Mouse (Mus musculus): ENCODE results near the gene Zbtb8os.

Gene Zbtb8os

GRCm38 (mm10) chr4:129377601-129378390 lies 42.3 kb downstream of the Zbtb8os start, which contains the start of gene Zbtb8a:
Zbtb8a (minus strand) TSS chr4:129378116.
- DNase-seq (ENCODE audit: low spot score) = no peak

- DNase-seq (ENCODE audit: low spot score) = no peak
Observed at GRCm38 (mm10) chr4:129379805-129380204, 44.3 kb downstream of the Zbtb8os start.

- DNase-seq (ENCODE audit: low spot score) = no peak
Observed at GRCm38 (mm10) chr4:129381148-129381547, 45.7 kb downstream of the Zbtb8os start.

DNA sequence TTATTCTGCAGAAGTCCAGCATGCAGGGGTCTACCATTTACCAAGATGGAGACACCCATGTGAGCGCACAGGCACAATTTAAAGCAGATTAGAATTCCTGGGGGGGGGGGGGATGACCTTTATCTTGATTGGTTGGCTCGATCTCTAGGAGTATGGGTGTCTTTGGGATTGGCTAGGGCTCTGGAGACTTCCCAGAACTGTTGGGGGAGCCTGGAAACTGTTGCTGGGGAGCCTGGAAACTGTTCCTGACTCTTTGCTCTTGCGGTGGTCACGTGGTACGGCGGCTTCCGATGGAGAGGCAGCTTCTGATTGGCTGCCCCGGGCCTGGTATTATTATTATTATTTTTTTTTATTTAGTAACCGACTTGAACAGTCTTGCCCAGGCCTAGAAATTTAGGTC lies 46.5 kb downstream of the Zbtb8os start:
- DNase-seq (ENCODE audit: low spot score) = no peak

DNA sequence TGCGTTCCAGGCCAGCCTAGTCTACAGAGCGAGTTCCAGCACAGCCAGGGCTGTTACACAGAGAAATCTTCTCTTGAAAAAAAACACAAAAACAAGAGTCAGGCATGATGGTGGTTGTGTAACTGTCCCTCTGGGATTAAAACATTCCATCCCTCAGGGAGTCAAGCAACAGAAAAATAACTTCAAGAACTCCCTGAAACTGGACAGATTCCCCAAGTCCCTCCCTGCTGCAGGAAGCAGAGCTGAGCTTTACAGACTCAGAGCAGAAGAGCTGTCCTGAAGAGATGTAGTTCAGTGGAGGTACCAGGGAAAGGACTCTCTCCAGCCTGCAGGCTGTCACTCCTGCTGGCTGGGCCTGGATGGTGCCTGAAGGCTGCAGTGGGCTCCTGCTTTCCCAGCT lies 47.0 kb downstream of the Zbtb8os start:
- DNase-seq (ENCODE audit: low spot score) = no peak

GRCm38 (mm10) chr4:129383586-129383985 lies 48.1 kb downstream of the Zbtb8os start:
- DNase-seq (ENCODE audit: low spot score) = no peak

- no peak for DNase-seq (ENCODE audit: low spot score)
Observed at GRCm38 (mm10) chr4:129384440-129384839, 48.9 kb downstream of the Zbtb8os start.

GRCm38 (mm10) chr4:129385685-129386084 lies 50.2 kb downstream of the Zbtb8os start:
- DNase-seq (ENCODE audit: low spot score) = no peak

DNA sequence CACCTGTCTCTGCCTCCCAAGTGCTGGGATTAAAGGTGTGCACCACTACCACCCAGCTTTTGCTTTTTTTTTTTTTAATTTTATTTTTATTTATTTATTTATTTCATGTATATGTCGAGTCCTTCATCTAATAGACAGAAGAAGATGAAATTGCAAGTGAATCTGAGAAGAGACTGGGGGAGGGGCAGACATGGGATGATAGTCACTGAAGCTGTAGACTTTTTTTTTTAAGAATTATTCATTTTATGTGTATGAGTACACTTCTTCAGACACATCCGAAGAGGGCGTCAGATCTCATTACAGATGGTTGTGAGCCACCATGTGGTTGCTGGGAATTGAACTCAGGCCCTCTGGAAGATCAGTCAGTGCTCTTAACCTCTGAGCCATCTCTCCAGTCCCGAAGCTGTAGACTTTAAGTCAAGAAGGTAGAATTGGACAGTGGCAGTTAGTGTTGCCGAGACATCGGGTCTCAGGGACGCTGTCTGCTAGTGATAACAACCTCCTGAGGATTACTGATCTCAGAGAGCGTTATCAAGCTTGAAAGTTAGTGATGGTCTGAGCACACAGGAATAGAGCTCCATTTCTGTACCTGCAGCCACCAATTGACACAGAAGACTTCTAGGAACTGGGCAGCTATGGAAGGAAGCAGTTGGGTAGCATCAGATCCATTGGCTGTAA lies 50.9 kb downstream of the Zbtb8os start:
- no peak for DNase-seq (ENCODE audit: low spot score)

GRCm38 (mm10) chr4:129386989-129387388 lies 51.5 kb downstream of the Zbtb8os start:
- no peak for DNase-seq (ENCODE audit: low spot score)

DNA sequence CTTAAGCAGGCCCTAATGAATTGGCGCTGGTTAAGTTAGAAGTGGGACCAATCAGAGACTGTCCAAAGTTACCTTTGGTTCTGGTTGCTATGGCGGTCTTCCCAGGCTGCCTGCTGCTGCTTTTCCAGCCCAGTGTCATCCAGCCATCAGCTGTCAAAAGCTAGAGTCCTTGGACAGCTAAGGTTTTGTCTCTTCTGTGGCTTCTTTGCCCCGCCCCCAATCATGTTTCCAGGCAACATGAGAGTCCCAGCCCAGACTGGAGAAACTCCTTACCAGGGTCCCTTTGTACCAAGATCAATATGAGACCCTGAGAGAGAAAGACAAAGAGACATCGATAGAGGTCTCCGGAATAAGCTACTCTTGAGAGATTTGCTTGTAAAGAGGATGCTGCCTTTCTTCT lies 52.9 kb downstream of the Zbtb8os start:
- DNase-seq (ENCODE audit: low spot score) = no peak

DNA sequence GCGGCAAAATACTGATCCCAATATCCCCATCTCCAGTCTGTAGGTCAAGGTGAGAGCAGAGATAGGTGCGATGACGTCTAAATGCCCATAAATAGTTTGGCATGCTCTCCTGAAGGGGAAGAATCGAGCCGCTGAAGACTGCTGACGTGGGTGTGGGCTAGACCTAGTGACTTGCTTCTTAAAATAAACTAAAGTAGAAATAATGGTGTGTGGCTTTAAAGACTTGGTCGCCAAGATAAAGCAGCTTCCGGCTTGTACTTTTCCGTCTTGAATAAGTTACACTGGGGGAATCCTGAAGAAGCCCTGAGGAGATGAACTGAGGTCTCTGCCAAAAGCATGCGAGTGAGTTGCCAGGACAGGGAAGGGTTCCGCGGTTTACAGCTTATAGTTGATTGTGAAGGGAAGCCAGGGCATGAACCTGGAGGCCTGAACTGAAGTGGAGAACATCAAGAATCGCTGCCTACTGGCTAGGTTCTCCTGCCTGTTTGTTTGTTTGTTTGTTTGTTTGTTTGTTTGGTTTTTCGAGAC lies 54.8 kb downstream of the Zbtb8os start:
- no peak for DNase-seq (ENCODE audit: low spot score)

GRCm38 (mm10) chr4:129390936-129391557 lies 55.6 kb downstream of the Zbtb8os start:
- no peak for DNase-seq (ENCODE audit: low spot score)

GRCm38 (mm10) chr4:129394089-129394870 lies 58.8 kb downstream of the Zbtb8os start:
- DNase-seq (ENCODE audit: low spot score) = no peak

DNA sequence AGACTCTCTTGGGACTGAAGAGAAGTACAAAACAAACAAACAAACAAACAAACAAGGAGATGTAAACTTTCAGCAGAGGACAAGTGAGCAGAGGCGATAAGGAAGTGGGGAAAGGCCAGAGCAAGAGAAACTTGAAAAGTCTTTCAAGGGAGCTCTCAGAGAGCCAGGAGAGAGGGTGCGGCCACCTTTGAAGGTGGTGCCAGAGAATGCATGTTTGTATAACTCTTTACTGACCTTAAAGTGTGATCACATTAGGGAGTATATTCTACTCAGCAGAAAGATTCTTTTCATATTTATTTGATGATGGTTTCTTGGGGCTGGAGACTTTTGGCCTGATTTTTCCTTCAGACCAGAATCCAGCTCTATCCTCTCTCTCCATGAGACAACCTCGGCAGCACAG lies 61.5 kb downstream of the Zbtb8os start:
- DNase-seq (ENCODE audit: low spot score) = no peak

GRCm38 (mm10) chr4:129399813-129400212 lies 64.3 kb downstream of the Zbtb8os start:
- DNase-seq (ENCODE audit: low spot score) = no peak
